Mouse (Mus musculus): ENCODE measurements at regions not wholly inside any gene's neighbourhood (a gene's known extent, or its start where the extent isn't known, plus 50 kb on each side); places are given as distances from the start of the nearest gene placed in this dataset.
"Not testable (repeated sequence)": the region's sequence is repeated elsewhere in the genome, so short reads cannot be mapped to it uniquely, and the experiment has no call there.

GRCm38 (mm10) chr15:5847413-5848100, 452.0 kb upstream of the Dab2 start:
- no peaks in the 10 kb centered on the region for H3K9me3 ChIP-seq
- no peaks in the 10 kb centered on the region for H3K27me3 ChIP-seq (replicated peaks; ENCODE audit: low read depth, poor library complexity, severe bottlenecking)
- 88% methylated on average over 3 of the region's 3 CpGs for WGBS
- H3K36me3 ChIP-seq (replicated peaks): no peaks in the 10 kb centered on the region
- DNase-seq (ENCODE audit: low spot score): no peak
- H3K4me1 ChIP-seq: no peaks in the 10 kb centered on the region
- H3K4me3 ChIP-seq: no peak overlapping the region
- no peak overlapping the region for H3K27ac ChIP-seq (replicated peaks)

DNA sequence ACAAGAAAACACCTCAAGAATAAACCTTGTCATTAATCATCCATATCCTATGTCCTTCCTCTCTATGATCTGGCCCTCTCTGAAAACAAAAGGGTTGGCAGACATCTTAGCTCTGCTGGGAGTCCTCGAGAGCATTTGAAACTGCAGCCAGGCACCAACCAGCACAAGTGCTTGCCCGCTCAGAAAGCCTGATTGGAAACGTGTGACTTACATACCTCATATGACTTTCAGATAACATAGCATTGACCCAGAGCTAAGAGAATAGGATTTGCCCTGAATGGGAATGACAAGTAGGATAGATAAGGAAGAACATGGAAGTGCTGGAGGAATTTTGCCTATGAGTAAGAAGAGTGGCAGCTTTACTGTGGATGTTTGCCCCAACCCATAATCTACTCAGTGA, 447.1 kb upstream of the Dab2 start:
- H3K4me1 ChIP-seq: no peaks in the 10 kb centered on the region
- no peaks in the 10 kb centered on the region for H3K9me3 ChIP-seq
- H3K27me3 ChIP-seq (replicated peaks; ENCODE audit: low read depth, poor library complexity, severe bottlenecking): no peaks in the 10 kb centered on the region
- H3K36me3 ChIP-seq (replicated peaks): no peaks in the 10 kb centered on the region
- 77% methylated on average over 3 of the region's 3 CpGs for WGBS
- DNase-seq (ENCODE audit: low spot score): no peak
- no peak overlapping the region for H3K4me3 ChIP-seq
- H3K27ac ChIP-seq (replicated peaks): no peak overlapping the region

GRCm38 (mm10) chr15:5869289-5869688, 430.3 kb upstream of the Dab2 start:
- Histone ChIP-seq H3K27me3 (replicated peaks; ENCODE audit: low read depth, poor library complexity, severe bottlenecking) (no peaks in the 10 kb centered on the region), H3K36me3 (replicated peaks) (no peaks in the 10 kb centered on the region), H3K9me3 (no peaks in the 10 kb centered on the region), H3K4me3 (no peak overlapping the region), H3K4me1 (0 out of 2 replicates have a peak, but pooled peaks cover 11% of the 10 kb centered on the region), H3K27ac (replicated peaks) (no peak overlapping the region)
- 48% methylated on average over 12 of the region's 12 CpGs for WGBS
- DNase-seq (ENCODE audit: low spot score): peak; percentile 43

DNA sequence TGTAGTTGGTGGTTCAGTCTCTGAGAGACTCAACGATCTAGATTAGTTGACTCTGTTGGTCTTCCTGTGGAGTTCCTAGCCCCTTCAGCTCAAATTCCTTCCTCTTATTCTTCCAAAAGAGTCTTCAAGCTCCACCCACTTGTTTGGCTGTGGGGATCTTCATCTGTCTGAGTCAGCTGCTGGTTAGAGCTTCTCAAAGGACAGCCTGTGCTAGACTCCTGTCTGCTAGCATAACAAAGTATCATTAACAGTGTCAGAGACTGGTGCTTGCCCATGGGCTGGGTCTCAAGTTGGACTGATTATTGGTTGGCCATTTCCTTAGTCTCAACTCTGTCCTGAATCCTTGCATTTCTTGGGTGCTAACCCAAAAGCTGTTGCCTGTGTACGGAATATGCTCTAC, 429.7 kb upstream of the Dab2 start:
- Histone ChIP-seq H3K36me3 (replicated peaks) (no peaks in the 10 kb centered on the region), H3K4me3 (no peak overlapping the region), H3K4me1 (0 out of 2 replicates have a peak, but pooled peaks cover 11% of the 10 kb centered on the region), H3K27me3 (replicated peaks; ENCODE audit: low read depth, poor library complexity, severe bottlenecking) (no peaks in the 10 kb centered on the region), H3K9me3 (no peaks in the 10 kb centered on the region), H3K27ac (replicated peaks) (no peak overlapping the region)
- no peak for DNase-seq (ENCODE audit: low spot score)
- 69% methylated on average over 2 of the region's 2 CpGs for WGBS

DNA sequence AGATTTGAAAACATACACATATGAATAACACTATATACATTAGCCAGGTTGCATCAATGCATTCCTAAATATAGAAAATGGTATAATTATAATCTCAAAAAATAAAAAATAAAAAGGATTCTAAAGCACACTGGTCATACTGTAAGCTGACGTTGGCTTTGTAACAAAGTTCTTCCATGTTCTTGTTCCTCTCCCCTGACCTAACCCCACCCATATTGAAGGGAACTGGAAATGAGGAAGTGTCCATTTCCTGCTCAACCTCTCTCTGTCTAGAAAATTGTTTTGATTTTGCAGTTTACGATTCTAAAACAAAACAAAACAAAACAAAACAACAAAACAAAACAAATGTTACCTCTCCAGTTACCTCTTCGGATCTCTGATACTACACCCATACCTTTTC, 427.5 kb upstream of the Dab2 start:
- Histone ChIP-seq H3K27me3 (replicated peaks; ENCODE audit: low read depth, poor library complexity, severe bottlenecking) (no peaks in the 10 kb centered on the region), H3K4me3 (no peak overlapping the region), H3K9me3 (no peaks in the 10 kb centered on the region), H3K36me3 (replicated peaks) (no peaks in the 10 kb centered on the region), H3K27ac (replicated peaks) (no peak overlapping the region), H3K4me1 (0 out of 2 replicates have a peak, but pooled peaks cover 11% of the 10 kb centered on the region)
- no peak for DNase-seq (ENCODE audit: low spot score)
- WGBS: 85% methylated on average over 3 of the region's 3 CpGs

- WGBS: 93% methylated on average over 5 of the region's 5 CpGs
- no peak overlapping the region for H3K4me3 ChIP-seq
- H3K4me1 ChIP-seq: no peaks in the 10 kb centered on the region
- no peaks in the 10 kb centered on the region for H3K36me3 ChIP-seq (replicated peaks)
- no peaks in the 10 kb centered on the region for H3K27me3 ChIP-seq (replicated peaks; ENCODE audit: low read depth, poor library complexity, severe bottlenecking)
- no peak overlapping the region for H3K27ac ChIP-seq (replicated peaks)
- no peak for DNase-seq (ENCODE audit: low spot score)
- H3K9me3 ChIP-seq: no peaks in the 10 kb centered on the region
Measured at GRCm38 (mm10) chr15:5877749-5878148, 421.8 kb upstream of the Dab2 start.

DNA sequence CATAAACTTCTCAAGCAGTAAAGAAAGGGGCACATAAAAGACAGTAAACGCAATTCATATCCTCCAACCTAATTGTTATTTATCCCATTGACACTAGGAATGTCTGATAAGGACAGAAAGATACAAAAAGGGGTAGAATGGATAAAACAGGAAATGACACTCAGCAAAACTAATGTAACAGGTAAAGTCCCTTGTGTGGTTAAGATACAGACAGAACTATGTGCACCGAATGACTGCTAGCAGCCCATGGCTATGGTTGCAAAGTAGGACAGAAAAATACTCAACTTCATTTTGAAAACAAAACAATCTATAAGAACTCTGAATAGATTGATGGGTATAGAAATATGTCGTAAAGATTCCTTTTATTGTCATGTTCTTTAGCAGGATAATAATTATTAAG, 408.4 kb upstream of the Dab2 start:
- no peak overlapping the region for H3K27ac ChIP-seq (replicated peaks)
- no peaks in the 10 kb centered on the region for H3K27me3 ChIP-seq (replicated peaks; ENCODE audit: low read depth, poor library complexity, severe bottlenecking)
- WGBS: 92% methylated on average over 3 of the region's 3 CpGs
- no peak for DNase-seq (ENCODE audit: low spot score)
- no peak overlapping the region for H3K4me3 ChIP-seq
- no peaks in the 10 kb centered on the region for H3K9me3 ChIP-seq
- no peaks in the 10 kb centered on the region for H3K4me1 ChIP-seq
- no peaks in the 10 kb centered on the region for H3K36me3 ChIP-seq (replicated peaks)

- no peak overlapping the region for H3K4me3 ChIP-seq
- H3K4me1 ChIP-seq: no peaks in the 10 kb centered on the region
- DNase-seq (ENCODE audit: low spot score): no peak
- 87% methylated on average over 3 of the region's 3 CpGs for WGBS
- no peaks in the 10 kb centered on the region for H3K9me3 ChIP-seq
- H3K27me3 ChIP-seq (replicated peaks; ENCODE audit: low read depth, poor library complexity, severe bottlenecking): no peaks in the 10 kb centered on the region
- no peaks in the 10 kb centered on the region for H3K36me3 ChIP-seq (replicated peaks)
- no peak overlapping the region for H3K27ac ChIP-seq (replicated peaks)
Measured at GRCm38 (mm10) chr15:5892034-5892433, 407.6 kb upstream of the Dab2 start.

DNA sequence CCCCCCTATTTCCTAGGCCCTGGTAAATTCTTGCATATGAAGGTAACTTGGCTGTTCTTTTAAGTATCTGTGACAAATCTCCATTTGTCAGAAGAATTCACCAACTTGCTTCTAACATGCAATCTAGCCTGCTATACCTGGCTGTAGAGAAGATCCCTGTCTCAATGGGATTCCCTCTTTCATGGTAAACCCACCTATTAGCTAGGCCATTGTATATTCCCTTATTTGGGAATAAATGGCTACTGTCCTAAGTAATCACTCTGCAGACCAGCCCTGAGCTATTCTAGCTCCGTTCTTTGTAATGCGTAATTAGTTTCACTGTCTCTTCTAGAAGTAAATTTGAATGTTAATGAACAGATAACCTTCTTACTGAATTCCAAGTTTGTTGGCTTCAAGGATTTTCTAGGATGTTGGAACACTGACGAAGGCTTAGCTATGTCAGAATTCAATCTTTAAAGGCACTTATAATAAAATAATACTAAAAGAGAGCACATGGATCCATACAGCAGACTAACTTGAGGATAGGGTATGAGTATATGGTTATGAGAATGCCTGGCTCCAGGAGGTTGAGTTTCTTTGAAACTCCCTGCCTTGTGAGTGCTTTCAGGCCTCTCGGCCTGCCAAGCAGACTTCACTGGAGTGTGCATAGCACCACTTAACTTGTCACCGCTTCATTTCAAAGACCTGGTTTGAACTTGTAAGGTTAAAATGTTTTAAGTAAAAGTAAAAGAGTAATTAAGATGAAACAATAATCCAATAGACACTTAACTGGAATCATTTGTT, 403.7 kb upstream of the Dab2 start:
- DNase-seq (ENCODE audit: low spot score); H3K27ac ChIP-seq (replicated peaks); H3K27me3 ChIP-seq (replicated peaks; ENCODE audit: low read depth, poor library complexity, severe bottlenecking); H3K36me3 ChIP-seq (replicated peaks); H3K4me3 ChIP-seq; H3K9me3 ChIP-seq; H3K4me1 ChIP-seq: not testable (repeated sequence)
- 87% methylated on average over 5 of the region's 5 CpGs for WGBS

- Histone ChIP-seq H3K4me3 (no peak overlapping the region), H3K27ac (replicated peaks) (no peak overlapping the region), H3K36me3 (replicated peaks) (no peaks in the 10 kb centered on the region), H3K27me3 (replicated peaks; ENCODE audit: low read depth, poor library complexity, severe bottlenecking) (no peaks in the 10 kb centered on the region), H3K4me1 (no peaks in the 10 kb centered on the region), H3K9me3 (no peaks in the 10 kb centered on the region)
- WGBS: 25% methylated on average over 2 of the region's 2 CpGs
- DNase-seq (ENCODE audit: low spot score): peak; percentile 19
Measured at GRCm38 (mm10) chr15:5915261-5915660, 384.3 kb upstream of the Dab2 start.

DNA sequence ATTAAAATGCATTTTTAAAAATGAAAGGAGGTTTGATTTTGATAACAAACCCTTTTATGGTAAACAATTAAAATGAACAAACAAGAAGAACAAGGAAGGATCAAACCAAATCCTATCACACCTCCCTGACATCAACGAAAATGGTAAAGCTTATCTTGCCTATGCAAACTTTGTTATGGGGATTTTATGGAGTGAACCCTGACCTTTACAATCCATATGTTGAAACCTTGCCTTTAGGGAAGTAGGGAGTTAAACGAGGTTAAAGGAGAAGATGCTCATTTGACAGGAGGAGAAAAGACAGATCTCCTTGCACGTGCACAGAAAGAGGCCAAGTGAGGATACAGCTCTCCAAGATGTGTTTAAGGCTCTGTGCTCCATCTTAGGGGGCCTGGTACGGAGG, 379.5 kb upstream of the Dab2 start:
- DNase-seq (ENCODE audit: low spot score): no peak
- Histone ChIP-seq H3K27ac (replicated peaks) (no peak overlapping the region), H3K4me3 (no peak overlapping the region), H3K4me1 (no peaks in the 10 kb centered on the region), H3K36me3 (replicated peaks) (no peaks in the 10 kb centered on the region), H3K27me3 (replicated peaks; ENCODE audit: low read depth, poor library complexity, severe bottlenecking) (no peaks in the 10 kb centered on the region), H3K9me3 (no peaks in the 10 kb centered on the region)
- WGBS: 65% methylated on average over 4 of the region's 4 CpGs

GRCm38 (mm10) chr15:5927768-5928167, 371.8 kb upstream of the Dab2 start:
- 74% methylated on average over 3 of the region's 3 CpGs for whole genome bisulfite sequencing
- no peak for DNase-seq (ENCODE audit: low spot score)
- no peaks in the 10 kb centered on the region for H3K9me3 ChIP-seq
- no peaks in the 10 kb centered on the region for H3K27me3 ChIP-seq (replicated peaks; ENCODE audit: low read depth, poor library complexity, severe bottlenecking)
- no peak overlapping the region for H3K27ac ChIP-seq (replicated peaks)
- no peaks in the 10 kb centered on the region for H3K36me3 ChIP-seq (replicated peaks)
- H3K4me1 ChIP-seq: no peaks in the 10 kb centered on the region
- H3K4me3 ChIP-seq: no peak overlapping the region

DNA sequence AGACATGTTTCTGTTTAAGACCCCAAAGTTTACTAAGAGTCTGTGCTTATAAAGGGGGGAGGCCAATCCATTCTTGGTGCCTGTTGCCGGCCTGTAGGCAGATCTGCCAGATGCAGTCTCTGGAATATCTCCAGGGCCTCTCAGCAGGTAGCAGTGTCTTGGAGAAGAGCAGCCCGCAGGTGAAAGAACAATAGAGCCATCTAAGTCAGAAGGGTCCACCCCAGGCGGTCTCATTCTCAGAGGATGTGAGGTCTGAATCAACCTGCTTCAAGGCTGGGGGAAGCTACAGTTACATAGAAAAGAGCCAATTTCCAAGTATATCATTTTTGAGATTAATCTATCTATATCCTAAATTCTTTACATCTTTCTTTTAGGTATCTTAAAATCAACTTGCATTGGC, 366.0 kb upstream of the Dab2 start:
- WGBS: 32% methylated on average over 3 of the region's 3 CpGs
- no peaks in the 10 kb centered on the region for H3K9me3 ChIP-seq
- no peak overlapping the region for H3K4me3 ChIP-seq
- H3K27me3 ChIP-seq (replicated peaks; ENCODE audit: low read depth, poor library complexity, severe bottlenecking): no peaks in the 10 kb centered on the region
- H3K4me1 ChIP-seq: no peaks in the 10 kb centered on the region
- DNase-seq (ENCODE audit: low spot score): no peak
- no peaks in the 10 kb centered on the region for H3K36me3 ChIP-seq (replicated peaks)
- no peak overlapping the region for H3K27ac ChIP-seq (replicated peaks)
